Mouse (Mus musculus): ENCODE results near the gene Gucd1. TPM values are rescaled to one million over a fixed set of nuclear protein-coding genes. Genes with fewer than 3 reads are reported as not detected.
"Not testable (repeated sequence)": the region's sequence is repeated elsewhere in the genome, so short reads cannot be mapped to it uniquely, and the experiment has no call there.

Gene Gucd1
- total RNA-seq, 2 experiments from 2014 or later: 15.4 to 21.5 TPM

GRCm38 (mm10) chr10:75510446-75510845, 7.3 kb downstream of the Gucd1 start:
- DNase-seq (ENCODE audit: low spot score in 2 of 2): no peak
- intact Hi-C loops (cut with DNase I): no loop called here

GRCm38 (mm10) chr10:75505928-75506327, 11.8 kb downstream of the Gucd1 start:
- intact Hi-C loops (cut with DNase I); DNase-seq (ENCODE audit: low spot score in 2 of 2): not testable (repeated sequence)

GRCm38 (mm10) chr10:75505130-75505495, 12.7 kb downstream of the Gucd1 start:
- DNase-seq (ENCODE audit: low spot score in 2 of 2): no peak
- intact Hi-C loops (cut with DNase I): no loop called here

GRCm38 (mm10) chr10:75504234-75505129, 13.3 kb downstream of the Gucd1 start:
- no peak for DNase-seq (ENCODE audit: low spot score in 2 of 2)

GRCm38 (mm10) chr10:75503692-75504091, 14.1 kb downstream of the Gucd1 start:
- no peak for DNase-seq (ENCODE audit: low spot score in 2 of 2)
- intact Hi-C loops (cut with DNase I): no loop called here

More at GRCm38 (mm10) chr10:75504234-75505129, 13.3 kb downstream of the Gucd1 start:
- intact Hi-C loops (cut with DNase I): no loop called here

- intact Hi-C loops (cut with DNase I): no loop called here
- no peak for DNase-seq (ENCODE audit: low spot score in 2 of 2)
These were observed 16.1 kb downstream of the Gucd1 start for GRCm38 (mm10) chr10:75501641-75502040.

GRCm38 (mm10) chr10:75500345-75500744, 17.4 kb downstream of the Gucd1 start:
- no peak for DNase-seq (ENCODE audit: low spot score in 2 of 2)
- intact Hi-C loops (cut with DNase I): no loop called here

GRCm38 (mm10) chr10:75499791-75500190, 18.0 kb downstream of the Gucd1 start:
- DNase-seq (ENCODE audit: low spot score in 2 of 2): no peak
- intact Hi-C loops (cut with DNase I): no loop called here

GRCm38 (mm10) chr10:75499214-75499613, 18.6 kb downstream of the Gucd1 start:
- DNase-seq (ENCODE audit: low spot score in 2 of 2); intact Hi-C loops (cut with DNase I): not testable (repeated sequence)

- intact Hi-C loops (cut with DNase I): no loop called here
- DNase-seq (ENCODE audit: low spot score in 2 of 2): no peak
These were observed 21.9 kb downstream of the Gucd1 start for GRCm38 (mm10) chr10:75495921-75496320.

GRCm38 (mm10) chr10:75495304-75495703, 22.5 kb downstream of the Gucd1 start:
- intact Hi-C loops (cut with DNase I): no loop called here
- no peak for DNase-seq (ENCODE audit: low spot score in 2 of 2)

- intact Hi-C loops (cut with DNase I): no loop called here
- DNase-seq (ENCODE audit: low spot score in 2 of 2): no peak
These were observed 25.9 kb downstream of the Gucd1 start for GRCm38 (mm10) chr10:75491936-75492262.

GRCm38 (mm10) chr10:75491234-75491935, 26.4 kb downstream of the Gucd1 start:
- intact Hi-C loops (cut with DNase I): no loop called here
- no peak for DNase-seq (ENCODE audit: low spot score in 2 of 2)

GRCm38 (mm10) chr10:75490731-75491130, 27.0 kb downstream of the Gucd1 start:
- no peak for DNase-seq (ENCODE audit: low spot score in 2 of 2)
- intact Hi-C loops (cut with DNase I): no loop called here

- no peak for DNase-seq (ENCODE audit: low spot score in 2 of 2)
- intact Hi-C loops (cut with DNase I): loop anchor here (5.0 to 10.0 kb wide), 4 partner anchors 52 to 235 kb away; partner anchors contain the start of gene Adora2a
These were observed 28.2 kb downstream of the Gucd1 start for GRCm38 (mm10) chr10:75489522-75489921.

- intact Hi-C loops (cut with DNase I): loop anchor here (2.0 to 10.0 kb wide), 5 partner anchors 50 to 304 kb away; partner anchors contain the start of gene Adora2a
These were observed 30.6 kb downstream of the Gucd1 start for GRCm38 (mm10) chr10:75487131-75487530.

GRCm38 (mm10) chr10:75486086-75486979, 31.4 kb downstream of the Gucd1 start:
- intact Hi-C loops (cut with DNase I): loop anchor here (2.0 to 10.0 kb wide), 5 partner anchors 49 to 304 kb away; partner anchors contain the start of gene Adora2a
- peak; percentile 63 to 71 for DNase-seq (ENCODE audit: low spot score in 2 of 2)

More at GRCm38 (mm10) chr10:75487131-75487530, 30.6 kb downstream of the Gucd1 start:
- DNase-seq (ENCODE audit: low spot score in 2 of 2): no peak

GRCm38 (mm10) chr10:75484767-75485166, 33.0 kb downstream of the Gucd1 start:
- intact Hi-C loops (cut with DNase I): loop anchor here (5.0 to 10.0 kb wide), 4 partner anchors 47 to 230 kb away; partner anchors contain the start of gene Adora2a
- DNase-seq (ENCODE audit: low spot score in 2 of 2): no peak

- intact Hi-C loops (cut with DNase I): loop anchor here (10.0 kb wide), 1 partner anchor 229 kb away; no protein-coding TSS in a partner anchor
- no peak for DNase-seq (ENCODE audit: low spot score in 2 of 2)
These were observed 33.7 kb downstream of the Gucd1 start for GRCm38 (mm10) chr10:75484066-75484465.

All from left cerebral cortex, postnatal 36 days (tissue).